In genomic region chr9:61468368-61468848, GRCm38 (mm10) we compare ENCODE assay signal across 9 mouse cellular contexts.
DNase-seq lines count a peak whose midpoint lies in the region; ATAC-seq lines count a peak whose summit lies in the region.
"Had no signal": no experiment of that assay in that cellular context is flagged by ENCODE, and none has a peak within 500 bp of the region (broad histone marks: within the 10 kb centered on the region; RNA-seq: fewer than 3 reads in every experiment).

No protein-coding gene starts in this region.

- H3K9ac ChIP-seq in forebrain, embryonic 14.5 days (ENCODE audit: low read length) = no peak overlapping the region

- peak; percentile 35 to 43 for DNase-seq in layer of hippocampus, postnatal 10 days (ENCODE audit: low spot score in 2 of 2)
- DNase-seq in layer of hippocampus, adult 8-10 months (ENCODE audit: low spot score in 2 of 2) = no peak
- peak; percentile 95 for DNase-seq in forebrain, embryonic 14.5 days (ENCODE audit: low spot score)
- DNase-seq in kidney, postnatal 36 days = peak; percentile 29 to 49
- peak; percentile 86 for DNase-seq in retina, embryonic 14.5 days (ENCODE audit: low spot score)
- no peak for DNase-seq in right cerebral cortex, postnatal 25 days
- DNase-seq in spleen, postnatal 10 days (ENCODE audit: low spot score in 2 of 2) = no peak
- DNase-seq in frontal cortex, adult 2 months (ENCODE audit: extremely low spot score in 1 of 2, low spot score in 1 of 2) = no peak
- DNase-seq: lung, adult 2 months had no signal

- H3K9me3 ChIP-seq in forebrain, embryonic 14.5 days (replicated peaks; ENCODE audit: control insufficient read depth, low read length) = peaks cover 14% of the 10 kb centered on the region; the same call in 1 of the 2 replicates

- WGBS in forebrain, embryonic 14.5 days = 5% methylated on average over 6 of the region's 6 CpGs

- H3K4me1 ChIP-seq in forebrain, embryonic 14.5 days (ENCODE audit: control insufficient read depth, insufficient read depth, low read length) = peaks cover 14% of the 10 kb centered on the region

- 0 out of 2 replicates have a peak overlapping the region, but pooled peaks have one; percentile 20 for H3K4me2 ChIP-seq in forebrain, embryonic 14.5 days (ENCODE audit: low read length)

- H3K27me3 ChIP-seq in forebrain, embryonic 14.5 days (replicated peaks; ENCODE audit: control insufficient read depth, insufficient read depth, low read length) = peaks cover 49% of the 10 kb centered on the region

- no peak overlapping the region for H3K4me3 ChIP-seq in forebrain, embryonic 14.5 days (ENCODE audit: low read depth, low read length)

- peak; percentile 93 for ATAC-seq in forebrain, embryonic 14.5 days

- peak overlapping the region; percentile 76 for H3K27ac ChIP-seq in forebrain, embryonic 14.5 days (ENCODE audit: low read depth, low read length)

- no peaks in the 10 kb centered on the region for H3K36me3 ChIP-seq in forebrain, embryonic 14.5 days (ENCODE audit: control insufficient read depth, insufficient read depth, low read length)

Comparison
In these comparisons a context has a peak if more than half of its experiments do, and no peak if none do; other contexts are left out.
1. DNase-seq: peak in layer of hippocampus, postnatal 10 days (2 of 2), forebrain, embryonic 14.5 days (single experiment), kidney, postnatal 36 days (2 of 2) and retina, embryonic 14.5 days (single experiment); none in layer of hippocampus, adult 8-10 months (0 of 2), right cerebral cortex, postnatal 25 days (single experiment), spleen, postnatal 10 days (0 of 2) and frontal cortex, adult 2 months (0 of 2).